Mouse (Mus musculus) small intestine, adult 2 months (tissue): Measurements from ENCODE around the gene Vti1a. TPM values are rescaled to one million over a fixed set of nuclear protein-coding genes. Genes with fewer than 3 reads are reported as not detected.

Experiments
- H3K27ac ChIP-seq: fragments of 200-500 bp; 2 replicates; pipeline ENCODE4 v1.5.1; 2012; ENCODE audit warnings: low read depth, low read length, control low read depth, inconsistent platforms; ENCODE audit not compliant: insufficient read depth
- H3K27me3 ChIP-seq: fragments of 200-500 bp; 2 replicates; pipeline ENCODE4 v1.6.1; 2012; ENCODE audit warnings: mild to moderate bottlenecking, moderate library complexity, low read length, inconsistent platforms; ENCODE audit not compliant: control insufficient read depth, insufficient read depth
- H3K36me3 ChIP-seq: fragments of 200-500 bp; 2 replicates; pipeline ENCODE4 v1.6.1; 2012; ENCODE audit warnings: mild to moderate bottlenecking, low read length, control low read depth, inconsistent platforms; ENCODE audit not compliant: control insufficient read depth, insufficient read depth
- H3K4me1 ChIP-seq: fragments of 200-500 bp; 2 replicates; pipeline ENCODE4 v1.6.1; 2012; ENCODE audit warnings: low read length, inconsistent platforms, mixed read lengths; ENCODE audit not compliant: control insufficient read depth, insufficient read depth, insufficient read length
- H3K4me3 ChIP-seq: fragments of 200-500 bp; 2 replicates; pipeline ENCODE4 v1.5.1; 2012; ENCODE audit warnings: low read depth, mild to moderate bottlenecking, control low read depth, inconsistent platforms, low read length, moderate library complexity
- CTCF ChIP-seq: fragments of 200-500 bp; IDR thresholded peaks from 2 replicates; pipeline ENCODE4 v1.5.1; 2012; ENCODE audit warnings: low read depth, mild to moderate bottlenecking, control low read depth, inconsistent platforms, low read length, moderate library complexity, mixed read lengths; ENCODE audit not compliant: insufficient replicate concordance, insufficient read length; ENCODE audit errors: extremely low read depth
- POLR2A ChIP-seq: fragments of 200-500 bp; IDR thresholded peaks from 2 replicates; pipeline ENCODE4 v1.6.1; 2012; ENCODE audit warnings: low read depth, mild to moderate bottlenecking, control low read depth, inconsistent platforms, low read length, moderate library complexity
- WGBS: fragments of 180-500 bp; shearing (Covaris S2); methylation state at CpG from one replicate; pipeline ENCODE4 v1.1.7; 2018; 5-methylcytosine and 5-hydroxymethylcytosine counted together
- polyA plus RNA-seq: library from polyadenylated mRNA; depleted of rRNA; stranded (reverse); fragments of >200 nt; gene quantifications from 2 replicates; pipeline ENCODE4 v1.2.3, GENCODE M21; 2012

Gene Vti1a
- polyA plus RNA-seq, 1 experiment, result 8.1 TPM

DNA sequence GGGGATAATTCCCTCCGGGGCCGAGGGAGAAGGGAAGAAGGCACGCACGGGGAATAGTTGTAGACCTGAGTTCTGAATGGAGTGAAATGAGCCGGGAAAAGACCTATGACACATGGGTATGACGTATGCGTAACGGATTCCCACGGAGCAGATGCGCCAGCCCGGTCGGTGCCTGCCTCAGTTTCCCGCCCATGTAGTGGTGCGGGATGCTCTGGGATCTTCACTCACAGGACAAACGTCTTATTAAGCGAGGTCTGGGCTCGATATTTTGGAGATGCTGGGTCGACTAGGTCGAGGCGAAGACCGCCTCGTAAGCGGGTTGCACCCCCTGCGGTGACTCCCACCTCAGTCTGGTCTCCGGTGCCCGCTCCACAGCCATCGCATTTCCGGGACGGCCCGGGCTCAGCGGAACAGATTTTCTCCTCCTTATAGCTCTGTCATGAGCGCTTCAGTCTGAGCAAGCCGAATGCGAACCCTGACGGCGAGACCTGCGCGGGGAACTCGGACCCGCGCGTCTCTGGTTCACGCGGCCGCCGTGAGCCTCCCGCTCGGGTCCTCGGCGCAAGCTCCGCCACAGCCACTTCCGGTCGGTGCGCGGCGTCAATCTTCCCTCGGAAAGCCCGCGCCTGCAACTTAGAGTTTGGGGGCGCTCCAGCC lies 515 bp upstream of the Vti1a start, which contains the start of gene Zdhhc6:
Gene Zdhhc6, minus strand, starts transcription at position 581 of the 657 bp plus-strand sequence.
- Histone ChIP-seq H3K27me3 (no peaks in the 10 kb centered on the region), H3K27ac (peak within 1 kb of the TSS; percentile 87), H3K36me3 (peaks cover 8% of the 10 kb centered on the region), H3K4me3 (peak within 1 kb of the TSS; percentile 91), H3K4me1 (no peaks in the 10 kb centered on the region)
- WGBS, result under 1% methylated on average over 60 of the region's 60 CpGs
- TF ChIP-seq CTCF, result no peak
- TF ChIP-seq POLR2A, result no peak; the same call in 1 of the 2 replicates

DNA sequence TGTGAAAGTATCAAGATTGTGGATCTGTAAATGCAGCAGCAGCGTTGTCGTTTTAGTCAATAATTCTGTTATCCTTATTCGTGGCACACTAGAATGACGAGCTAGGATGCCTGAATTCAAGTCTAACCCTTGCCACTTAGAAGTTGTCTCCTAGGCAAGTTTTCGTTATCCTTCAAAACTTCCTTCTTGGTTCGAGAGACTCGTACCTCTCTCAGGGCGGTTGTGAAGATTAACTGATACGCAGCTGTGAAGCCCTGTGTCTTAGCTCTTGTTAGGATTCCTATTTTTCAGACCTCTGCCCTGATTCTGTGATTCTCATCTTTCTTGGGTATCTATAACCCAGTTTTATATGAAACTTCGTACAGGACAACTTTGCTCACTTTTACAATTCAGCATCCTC lies 806 bp downstream of the Vti1a start:
- WGBS, result 15% methylated on average over 10 of the region's 10 CpGs
- Histone ChIP-seq H3K27ac (no peak overlapping the region), H3K4me3 (no peak overlapping the region), H3K36me3 (peaks cover 4% of the 10 kb centered on the region), H3K4me1 (no peaks in the 10 kb centered on the region), H3K27me3 (no peaks in the 10 kb centered on the region)
- no peak for TF ChIP-seq CTCF

DNA sequence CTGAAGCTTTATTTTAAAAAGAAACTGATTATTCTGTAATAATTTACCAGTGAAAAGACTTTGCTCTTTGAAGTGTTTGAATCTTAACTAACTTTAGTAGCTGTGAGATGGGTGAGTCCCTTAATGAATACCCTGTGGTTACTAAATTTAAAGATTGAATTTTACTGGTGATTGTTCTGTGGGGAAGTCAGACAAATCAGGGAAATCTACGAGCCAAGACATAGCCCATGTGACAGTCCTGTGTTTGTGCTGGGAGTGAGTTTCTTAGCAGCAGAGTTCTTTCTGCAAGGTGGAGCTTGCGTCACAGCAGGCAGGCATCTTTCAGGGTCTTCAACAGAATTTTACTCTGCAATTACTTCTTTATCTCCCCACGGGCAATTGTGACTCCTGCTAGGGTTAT lies 2.9 kb downstream of the Vti1a start:
- Histone ChIP-seq H3K4me3 (no peak overlapping the region), H3K4me1 (no peaks in the 10 kb centered on the region), H3K27me3 (no peaks in the 10 kb centered on the region), H3K27ac (no peak overlapping the region), H3K36me3 (peaks cover 19% of the 10 kb centered on the region)
- no peak for TF ChIP-seq POLR2A
- TF ChIP-seq CTCF, result no peak
- WGBS, result 75% methylated on average over 3 of the region's 3 CpGs

DNA sequence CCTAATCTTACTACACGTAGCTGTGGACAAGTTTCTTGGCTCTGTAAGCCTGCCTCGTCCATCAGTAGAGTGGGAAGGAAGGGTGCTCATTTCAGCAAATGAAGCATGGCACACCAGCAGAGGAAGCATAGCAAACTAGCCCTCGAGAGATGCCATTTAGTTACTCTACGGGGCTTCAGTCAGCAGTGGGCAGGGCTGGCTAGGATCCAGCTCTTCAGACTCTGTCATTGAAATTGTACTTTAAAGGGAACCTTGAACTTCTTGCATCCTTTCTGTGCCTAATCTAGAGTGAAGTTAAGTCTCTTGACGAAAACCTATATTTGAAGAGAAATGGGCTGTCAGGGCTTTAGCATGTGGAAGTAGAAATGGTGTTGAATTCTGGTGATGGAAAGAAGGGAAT lies 3.4 kb downstream of the Vti1a start:
- 68% methylated on average over 5 of the region's 5 CpGs for WGBS
- no peak for TF ChIP-seq CTCF
- TF ChIP-seq POLR2A, result no peak

DNA sequence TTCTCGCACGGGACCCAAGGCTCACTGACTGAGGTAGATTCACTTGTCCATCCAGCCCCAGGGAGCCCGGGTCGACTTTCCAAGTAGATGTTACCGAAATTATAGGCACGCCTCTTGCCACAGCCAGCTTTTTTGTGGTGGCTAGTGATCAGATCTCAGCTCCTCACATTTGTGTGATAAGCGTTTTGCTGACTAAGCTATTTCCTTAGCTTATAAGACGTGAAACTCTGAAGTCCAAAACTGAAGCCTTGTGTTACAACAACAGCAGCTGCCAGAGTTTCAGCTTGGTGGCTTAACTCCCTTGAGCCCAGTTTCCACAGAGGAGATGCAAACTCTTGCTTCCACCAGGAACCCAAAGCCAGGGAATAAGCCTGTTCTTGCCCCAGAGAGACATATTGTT lies 6.5 kb downstream of the Vti1a start:
- Histone ChIP-seq H3K27me3 (no peaks in the 10 kb centered on the region), H3K27ac (no peak overlapping the region), H3K4me1 (no peaks in the 10 kb centered on the region), H3K4me3 (no peak overlapping the region), H3K36me3 (peaks cover 30% of the 10 kb centered on the region)
- TF ChIP-seq POLR2A (no peak), CTCF (no peak)
- WGBS, result 92% methylated on average over 8 of the region's 8 CpGs

More for the DNA sequence above, 3.4 kb downstream of the Vti1a start:
- Histone ChIP-seq H3K27ac (no peak overlapping the region), H3K4me1 (no peaks in the 10 kb centered on the region), H3K27me3 (no peaks in the 10 kb centered on the region), H3K4me3 (no peak overlapping the region), H3K36me3 (peaks cover 20% of the 10 kb centered on the region)

DNA sequence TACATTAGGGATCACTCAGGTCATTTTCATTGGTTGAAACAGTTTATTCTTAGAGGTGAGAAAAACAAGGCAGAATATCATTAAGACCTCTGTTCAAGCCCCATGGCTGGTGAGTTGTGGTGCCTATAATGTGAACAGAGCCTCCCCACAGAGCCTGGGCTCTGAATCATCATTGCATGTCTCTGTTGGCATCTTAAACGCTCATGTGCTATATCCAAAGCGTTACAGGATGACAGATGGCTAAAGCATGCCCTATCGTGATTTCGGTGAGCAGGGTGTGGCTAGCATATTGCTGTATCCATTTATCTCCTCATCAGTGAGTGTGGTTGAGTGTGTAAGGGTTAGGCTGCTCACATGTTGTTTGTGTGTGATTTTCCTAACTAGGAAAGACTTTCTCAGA lies 11.4 kb downstream of the Vti1a start:
- Histone ChIP-seq H3K36me3 (peaks cover 50% of the 10 kb centered on the region), H3K27ac (no peak overlapping the region), H3K4me3 (no peak overlapping the region), H3K27me3 (no peaks in the 10 kb centered on the region), H3K4me1 (no peaks in the 10 kb centered on the region)
- TF ChIP-seq CTCF (no peak), POLR2A (no peak)
- 72% methylated on average over 4 of the region's 4 CpGs for WGBS

DNA sequence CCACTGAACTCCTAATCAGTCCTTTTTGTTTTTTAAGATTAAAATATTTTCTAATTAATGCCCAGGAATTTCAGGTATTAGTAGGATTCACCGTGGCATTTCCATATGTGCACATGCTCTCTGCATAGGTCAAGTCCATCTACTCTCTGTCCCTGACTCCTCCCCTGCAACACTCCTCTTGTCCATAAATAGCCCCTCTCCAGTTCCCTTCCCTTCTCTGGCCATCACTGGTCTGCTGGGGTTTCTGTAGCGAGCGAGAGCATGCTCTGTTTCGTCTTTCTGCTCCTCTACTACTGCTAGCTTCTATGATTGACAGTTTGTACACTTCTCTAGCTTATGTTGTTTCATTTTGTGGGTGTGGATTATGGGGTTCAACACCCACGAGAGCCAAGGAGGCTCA lies 15.7 kb downstream of the Vti1a start:
- TF ChIP-seq CTCF, result no peak
- no peak for TF ChIP-seq POLR2A
- peaks cover 26% of the 10 kb centered on the region for H3K36me3 ChIP-seq
- H3K4me1 ChIP-seq, result no peaks in the 10 kb centered on the region
- H3K27me3 ChIP-seq, result no peaks in the 10 kb centered on the region
- 89% methylated on average over 5 of the region's 5 CpGs for WGBS
- H3K4me3 ChIP-seq, result no peak overlapping the region
- no peak overlapping the region for H3K27ac ChIP-seq
